Mouse (Mus musculus): ENCODE data around the gene Pclaf.

The Pclaf gene

GRCm38 (mm10) chr9:65890143-65890628 is at the start of gene Pclaf:
TSS of gene Pclaf (plus strand) at chr9:65890237.
- peak; percentile 81 for DNase-seq (ENCODE audit: low read depth, low spot score)

GRCm38 (mm10) chr9:65844421-65845165 is 45.4 kb upstream of the Pclaf start:
- no peak for DNase-seq (ENCODE audit: low read depth, low spot score)

GRCm38 (mm10) chr9:65848154-65848553 is 41.9 kb upstream of the Pclaf start:
- DNase-seq (ENCODE audit: low read depth, low spot score), result no peak

DNA sequence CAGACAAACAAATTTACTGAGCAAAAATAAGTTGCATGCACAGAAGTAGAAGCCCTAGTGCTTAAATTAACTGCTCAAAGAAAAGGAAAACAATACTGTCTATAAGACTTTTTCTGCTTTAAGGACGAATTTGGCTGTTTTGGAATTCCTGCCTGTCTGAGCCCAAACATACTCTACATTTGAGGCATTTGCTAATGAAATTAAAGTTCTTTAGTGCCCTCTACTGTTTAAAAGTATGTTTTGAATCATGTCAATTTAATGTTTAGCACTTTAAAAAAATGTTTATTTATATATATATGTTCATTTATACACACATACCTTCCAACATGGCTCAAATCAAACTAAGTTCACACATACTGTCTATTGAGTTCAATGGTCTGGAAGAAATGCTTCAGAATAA is 39.8 kb upstream of the Pclaf start:
- DNase-seq (ENCODE audit: low read depth, low spot score), result peak; percentile 29

- no peak for DNase-seq (ENCODE audit: low read depth, low spot score)
Measured at GRCm38 (mm10) chr9:65859656-65860055, 30.4 kb upstream of the Pclaf start.

GRCm38 (mm10) chr9:65884564-65885315 is 5.3 kb upstream of the Pclaf start:
- peak; percentile 93 for DNase-seq (ENCODE audit: low read depth, low spot score)

DNA sequence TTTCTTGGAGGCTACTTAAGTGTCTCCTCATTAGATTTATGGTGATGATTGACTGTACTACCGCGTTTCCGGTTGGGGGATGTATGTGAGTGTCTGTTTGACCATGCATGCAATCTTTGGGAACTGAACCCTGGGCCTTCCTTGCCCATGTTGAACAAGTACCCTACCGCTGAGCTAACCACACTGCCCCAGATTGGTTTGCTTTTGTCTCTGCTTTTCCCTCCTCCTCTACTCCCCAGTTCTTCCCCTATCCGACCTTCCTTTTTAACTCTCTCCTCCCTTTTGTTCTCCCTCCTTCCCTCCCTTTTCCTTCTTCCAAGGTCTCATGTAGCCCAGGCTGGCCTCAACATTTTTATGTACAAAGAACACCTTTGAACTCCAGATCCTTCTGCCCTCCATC is 1.1 kb downstream of the Pclaf start:
- DNase-seq (ENCODE audit: low read depth, low spot score), result no peak

- DNase-seq (ENCODE audit: low read depth, low spot score), result no peak
Measured at GRCm38 (mm10) chr9:65896977-65897376, 6.9 kb downstream of the Pclaf start.

DNA sequence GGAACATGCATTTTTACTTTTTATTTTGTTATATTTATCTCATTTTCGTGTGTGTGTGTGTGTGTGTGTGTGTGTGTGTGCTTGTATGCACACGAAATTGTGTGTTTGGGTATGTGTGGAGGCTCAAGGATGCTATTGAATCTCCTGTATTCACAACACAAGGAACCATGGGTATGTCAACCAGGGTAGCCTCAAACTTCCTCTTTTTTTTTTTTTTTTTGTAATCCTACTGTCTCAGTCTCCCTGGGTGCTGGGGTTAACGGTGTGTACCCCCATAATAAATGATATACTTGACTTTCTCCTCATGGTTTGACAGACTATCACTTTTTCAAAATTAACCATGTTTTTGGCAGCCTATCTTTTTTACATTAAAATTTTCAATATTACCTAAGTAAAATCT is 12.8 kb downstream of the Pclaf start:
- no peak for DNase-seq (ENCODE audit: low read depth, low spot score)

DNA sequence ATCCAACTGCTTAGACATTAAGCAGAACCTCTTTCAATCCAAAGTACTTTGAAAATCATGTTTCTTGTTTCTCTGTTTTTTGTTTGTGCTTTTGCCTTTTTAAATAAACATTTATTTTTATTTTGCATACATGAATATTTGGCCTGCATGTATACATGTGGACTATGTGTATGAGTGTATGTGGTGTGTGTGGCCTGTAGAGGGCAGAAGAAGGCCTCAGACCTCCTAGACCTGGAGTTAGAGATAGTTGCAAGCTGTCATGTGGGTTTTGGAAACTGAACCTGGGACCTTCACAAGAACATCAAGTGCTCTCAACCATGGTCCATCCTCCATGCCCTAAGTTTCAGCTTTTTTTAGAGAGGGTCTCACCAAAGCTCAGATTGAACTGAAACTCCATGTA is 13.4 kb downstream of the Pclaf start:
- DNase-seq (ENCODE audit: low read depth, low spot score), result peak; percentile 36

DNA sequence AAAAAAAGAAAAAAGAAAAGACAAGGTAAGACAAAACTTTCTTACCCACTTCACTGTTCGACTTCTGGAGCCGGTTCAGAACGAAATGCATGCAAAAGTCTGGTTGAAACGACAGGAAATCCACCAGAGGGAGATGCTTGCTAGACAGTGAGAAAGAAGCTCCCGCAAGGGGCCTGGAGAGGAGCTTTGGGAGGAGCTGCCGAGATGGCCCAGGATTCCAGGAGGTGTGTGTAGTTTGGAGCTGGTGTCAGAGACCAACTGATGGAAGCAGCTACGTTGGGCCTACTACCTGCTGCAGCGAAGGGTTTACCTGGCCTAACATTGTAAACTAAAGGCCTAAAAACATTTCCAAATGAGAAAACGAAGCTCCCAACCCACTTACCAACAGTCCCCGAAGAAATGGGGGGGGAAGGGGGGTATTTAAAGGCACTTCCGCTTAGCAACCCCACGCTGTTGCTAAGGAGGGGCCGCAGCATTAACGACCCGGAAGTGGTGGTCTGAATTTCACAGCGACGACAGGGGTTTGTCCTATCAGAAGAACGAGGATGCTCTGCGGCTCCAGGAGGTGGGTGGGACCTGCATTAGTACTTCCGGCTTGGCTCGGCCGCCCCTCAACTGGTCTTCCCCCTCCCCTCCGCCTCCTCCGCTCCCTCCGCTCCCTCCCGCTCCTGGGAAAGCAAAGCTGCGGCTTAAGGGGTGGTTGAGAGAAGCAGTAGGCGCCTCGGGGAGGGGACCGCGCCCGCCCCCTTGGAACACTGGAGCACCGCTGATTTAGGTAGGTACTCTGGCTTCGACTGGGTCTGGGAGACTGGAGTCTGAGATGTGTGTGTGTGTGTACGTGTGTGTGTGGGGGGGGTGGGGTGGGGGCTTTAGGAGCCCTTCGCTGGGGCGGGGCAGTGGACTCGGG is 18.6 kb downstream of the Pclaf start, which contains the start of the genes Trip4 and Csnk1g1:
TSS of gene Trip4 (minus strand) at position 401 of the 907 bp plus-strand sequence.
TSS of gene Csnk1g1 (plus strand) at position 531 of the 907 bp plus-strand sequence.
- DNase-seq (ENCODE audit: low read depth, low spot score), result peak; percentile 96

- DNase-seq (ENCODE audit: low read depth, low spot score), result peak; percentile 64
Measured at GRCm38 (mm10) chr9:65909301-65909801, 19.3 kb downstream of the Pclaf start.

DNA sequence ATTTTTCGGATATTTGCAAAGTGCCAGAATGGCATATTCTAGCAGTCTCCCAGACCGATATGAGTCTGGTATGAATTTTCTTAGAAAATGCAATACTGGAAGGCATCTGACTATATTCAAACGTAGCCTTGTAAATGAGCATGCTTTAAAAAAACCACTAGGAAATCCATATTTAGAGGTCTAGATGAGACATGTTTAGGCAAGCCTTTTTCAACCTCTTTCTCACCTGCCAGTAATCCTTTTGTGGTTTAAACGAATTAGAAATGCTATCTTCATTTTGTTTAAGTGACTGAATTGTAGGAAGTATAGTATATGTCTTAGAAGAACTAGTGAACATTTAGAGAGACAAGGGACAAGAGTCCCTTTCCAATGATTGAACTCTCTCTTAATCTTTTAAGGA is 19.8 kb downstream of the Pclaf start:
- no peak for DNase-seq (ENCODE audit: low read depth, low spot score)

GRCm38 (mm10) chr9:65913976-65914375 is 23.9 kb downstream of the Pclaf start:
- DNase-seq (ENCODE audit: low read depth, low spot score), result no peak

GRCm38 (mm10) chr9:65917015-65917414 is 27.0 kb downstream of the Pclaf start:
- DNase-seq (ENCODE audit: low read depth, low spot score), result no peak

GRCm38 (mm10) chr9:65928456-65928855 is 38.4 kb downstream of the Pclaf start:
- no peak for DNase-seq (ENCODE audit: low read depth, low spot score)

DNA sequence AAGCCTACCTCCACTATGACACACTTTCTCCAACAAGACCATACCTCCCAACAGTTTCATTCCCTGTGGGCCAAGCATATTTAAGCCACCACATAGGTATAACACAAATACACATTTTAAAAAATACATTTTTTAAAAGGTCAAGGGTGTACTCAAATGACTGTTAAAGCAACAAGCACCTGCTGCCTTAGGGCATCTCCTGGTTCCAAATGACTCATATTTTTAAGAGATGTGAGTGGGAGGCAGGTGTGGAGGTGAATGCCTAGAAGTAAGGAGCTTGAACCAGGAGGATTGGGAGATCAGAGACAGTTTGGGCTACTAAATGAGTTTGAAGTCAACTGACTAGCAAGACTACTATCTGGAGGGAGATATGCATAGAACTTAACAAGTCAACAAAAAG is 39.8 kb downstream of the Pclaf start:
- no peak for DNase-seq (ENCODE audit: low read depth, low spot score)

- DNase-seq (ENCODE audit: low read depth, low spot score), result no peak
Measured at GRCm38 (mm10) chr9:65937566-65937965, 47.5 kb downstream of the Pclaf start.

GRCm38 (mm10) chr9:65951082-65951587 is 61.1 kb downstream of the Pclaf start:
- no peak for DNase-seq (ENCODE audit: low read depth, low spot score)

Measured in CD4-positive, CD25-positive, alpha-beta regulatory T cell, adult 2 months (primary cell).